Mouse (Mus musculus): Measurements from ENCODE around the gene Atp6v0d1. TPM values are rescaled to one million over a fixed set of nuclear protein-coding genes. Genes with fewer than 3 reads are reported as not detected.
"Not testable (repeated sequence)": the region's sequence is repeated elsewhere in the genome, so short reads cannot be mapped to it uniquely, and the experiment has no call there.

Gene Atp6v0d1
- polyA plus RNA-seq (2012; rRNA removed): 103 and 110 TPM in 2 replicates

DNA sequence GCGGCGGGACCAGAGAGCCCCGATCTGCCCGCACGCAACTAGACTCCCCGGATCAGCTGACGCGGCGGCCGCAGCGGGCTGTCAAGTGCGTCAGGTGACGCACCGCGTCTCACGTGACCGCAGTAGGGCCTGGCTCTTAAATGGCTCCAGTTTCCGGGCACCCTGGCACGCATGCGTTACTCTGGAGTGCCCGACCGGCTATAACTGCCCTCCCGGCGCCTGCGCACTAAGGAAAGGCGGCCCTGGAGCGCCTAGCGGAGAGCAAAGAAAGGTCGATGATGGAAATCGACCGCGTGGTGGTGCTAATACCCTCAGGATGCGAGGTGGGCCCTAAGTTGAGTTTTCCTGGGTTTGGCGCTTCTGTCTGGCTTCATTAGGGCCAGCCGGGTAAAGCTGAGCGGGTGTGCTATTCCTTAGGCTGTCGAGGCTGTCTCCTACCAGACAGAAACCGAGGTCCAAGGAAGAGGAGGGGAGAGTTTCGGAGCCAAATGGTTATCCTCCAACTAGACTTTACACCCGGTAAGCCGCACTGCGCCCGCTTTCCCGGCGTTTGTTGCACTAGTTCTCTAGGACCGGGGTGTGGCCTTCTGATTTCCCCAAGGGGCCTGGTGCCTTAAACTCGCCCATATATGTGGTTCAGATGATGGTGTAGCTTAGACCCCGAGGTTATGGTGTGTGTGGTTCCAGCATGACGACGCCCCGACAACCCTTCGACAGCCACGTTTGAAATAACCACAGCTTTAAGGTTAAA, at the start of gene Atp6v0d1:
Gene Atp6v0d1, minus strand, starts transcription at position 96 of the 751 bp plus-strand sequence.
- under 1% methylated on average over 53 of the region's 53 CpGs for WGBS
- DNase-seq (ENCODE audit: low read depth, low spot score): peak; percentile 97

DNA sequence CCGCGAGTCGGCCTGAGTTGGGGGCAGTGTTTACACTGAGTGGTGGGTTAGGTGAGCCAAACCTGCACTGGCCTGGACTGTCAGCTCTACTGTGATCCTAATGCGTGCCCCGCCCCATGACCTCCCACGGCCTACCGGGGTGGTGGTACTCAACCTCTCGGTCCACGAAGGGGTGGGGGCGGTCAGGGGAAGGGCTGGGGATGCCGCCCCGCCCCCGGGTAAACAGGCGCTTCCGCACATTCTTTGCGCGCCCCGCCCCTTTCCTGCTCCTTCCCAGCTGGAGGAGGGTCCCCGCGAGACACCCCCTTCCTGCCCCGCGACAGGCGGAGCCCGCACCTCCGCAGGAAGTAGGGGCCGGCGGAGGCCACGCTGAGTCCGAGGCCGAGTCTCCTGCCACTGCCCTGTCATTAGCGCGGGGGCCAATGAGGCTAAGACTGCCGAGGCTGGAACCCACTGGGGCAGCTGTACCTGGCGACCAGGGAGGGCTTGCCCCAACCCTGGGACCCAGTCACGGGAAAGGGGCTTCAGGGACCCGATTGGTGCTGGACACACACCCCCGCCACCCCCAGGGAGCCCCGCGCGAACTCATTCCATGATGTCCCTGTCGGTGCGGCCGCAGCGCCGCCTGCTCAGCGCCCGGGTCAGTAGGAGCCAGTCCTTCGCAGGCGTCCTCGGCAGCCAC, 48.1 kb upstream of the Atp6v0d1 start:
- WGBS: 21% methylated on average over 50 of the region's 50 CpGs
- DNase-seq (ENCODE audit: low read depth, low spot score): no peak

DNA sequence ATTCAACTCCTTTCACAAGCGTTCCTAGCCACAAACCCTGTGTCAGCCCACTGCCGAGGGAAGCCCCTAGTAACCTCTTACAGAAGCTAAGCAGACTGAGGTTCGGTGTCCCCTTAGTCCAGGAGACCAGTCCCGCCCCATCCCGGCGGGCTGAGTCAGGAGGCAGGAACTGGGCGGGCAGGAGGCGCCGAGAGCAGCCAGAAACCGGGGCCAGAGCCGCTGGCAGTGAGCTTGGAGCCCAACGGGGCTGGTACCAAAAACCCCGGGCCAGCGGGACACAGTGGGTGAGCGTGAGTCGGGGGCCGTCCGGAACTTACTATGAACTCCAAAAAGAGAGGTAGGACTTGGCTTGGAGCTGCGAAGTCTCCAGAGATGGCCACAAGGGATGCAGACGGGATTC, 47.2 kb upstream of the Atp6v0d1 start:
- WGBS: 17% methylated on average over 20 of the region's 20 CpGs
- DNase-seq (ENCODE audit: low read depth, low spot score): no peak

DNA sequence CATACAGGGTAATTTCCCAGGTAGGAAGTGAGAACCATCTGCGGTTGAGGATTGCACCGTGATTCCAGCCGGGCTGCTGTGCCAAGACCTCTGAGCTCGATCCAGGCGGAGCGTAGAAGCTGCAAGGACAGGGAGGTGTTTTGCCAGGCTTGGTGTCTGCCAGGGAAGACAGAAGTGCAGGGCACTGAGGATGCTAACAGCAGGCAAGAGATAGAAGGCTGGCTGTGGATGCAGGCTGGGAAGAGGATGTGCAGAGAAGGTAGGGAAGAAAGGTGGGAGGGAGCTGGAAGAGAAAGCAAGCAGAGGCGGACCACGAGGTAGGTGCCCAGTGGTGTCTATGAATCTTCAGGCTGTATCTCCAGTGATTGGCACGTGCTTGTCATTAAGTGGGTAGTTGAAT, 46.0 kb upstream of the Atp6v0d1 start:
- WGBS: 87% methylated on average over 9 of the region's 9 CpGs

DNA sequence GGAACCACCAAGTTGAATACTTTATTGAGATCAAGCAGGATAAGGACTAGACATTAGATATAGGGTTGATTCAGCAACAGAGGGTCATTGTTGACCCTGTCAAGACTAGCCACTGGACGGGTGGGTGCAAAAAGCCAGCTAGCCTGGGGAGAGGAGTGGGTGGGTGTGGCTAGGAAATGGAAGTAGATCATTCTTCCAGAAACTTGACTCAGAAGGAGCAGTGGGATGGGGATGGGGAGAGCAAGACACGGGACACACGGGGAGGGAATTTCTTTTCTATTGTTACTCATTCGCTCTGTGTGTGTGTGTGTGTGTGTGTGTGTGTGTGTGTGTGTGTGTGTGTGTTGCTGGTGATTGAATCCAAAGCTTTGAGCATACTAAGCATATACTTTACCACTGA, 43.9 kb upstream of the Atp6v0d1 start:
- DNase-seq (ENCODE audit: low read depth, low spot score): no peak
- WGBS: 55% methylated on average over 4 of the region's 4 CpGs

More for the DNA sequence above, 46.0 kb upstream of the Atp6v0d1 start:
- DNase-seq (ENCODE audit: low read depth, low spot score): no peak

DNA sequence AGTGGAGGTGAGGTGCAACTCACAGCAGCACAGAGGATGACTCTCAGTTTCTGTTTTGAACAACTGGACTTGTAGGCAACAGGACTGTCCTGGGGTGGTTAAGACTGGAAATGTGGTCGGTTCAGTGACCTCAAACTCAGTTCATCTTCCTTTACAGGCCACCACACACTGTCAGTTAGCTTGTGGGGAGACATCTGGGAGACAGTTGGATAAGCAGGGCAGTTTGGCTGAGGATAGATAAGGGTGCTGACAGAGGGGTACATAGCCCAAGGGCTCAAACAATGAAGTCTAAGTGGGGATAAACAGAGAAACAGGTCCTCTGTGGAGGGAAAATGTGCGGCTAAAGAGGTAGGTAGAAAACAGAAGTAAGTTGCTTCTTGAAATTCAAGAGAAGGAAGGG, 43.5 kb upstream of the Atp6v0d1 start:
- WGBS: 67% methylated on average over 2 of the region's 2 CpGs
- no peak for DNase-seq (ENCODE audit: low read depth, low spot score)

DNA sequence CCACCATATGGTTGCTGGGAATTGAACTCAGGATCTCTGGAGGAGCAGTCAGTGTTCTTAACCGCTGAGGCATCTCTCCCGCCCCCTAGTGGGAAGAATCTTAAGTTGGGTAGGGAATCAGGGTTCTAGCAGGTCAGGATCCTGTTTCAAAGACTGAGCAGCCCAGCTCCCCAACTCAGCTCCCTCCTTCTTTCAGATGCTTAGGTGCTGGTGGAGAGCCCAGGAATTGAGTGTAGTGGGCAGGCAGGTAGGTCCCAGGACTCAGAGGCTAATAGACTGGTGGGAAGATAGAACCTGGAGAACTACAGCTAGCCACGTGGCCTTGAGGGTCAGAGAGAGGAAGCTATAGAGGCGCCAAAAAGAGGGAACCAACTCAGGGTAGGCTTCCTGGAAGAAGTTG, 41.8 kb upstream of the Atp6v0d1 start:
- WGBS: 62% methylated on average over 4 of the region's 4 CpGs
- DNase-seq (ENCODE audit: low read depth, low spot score): no peak

DNA sequence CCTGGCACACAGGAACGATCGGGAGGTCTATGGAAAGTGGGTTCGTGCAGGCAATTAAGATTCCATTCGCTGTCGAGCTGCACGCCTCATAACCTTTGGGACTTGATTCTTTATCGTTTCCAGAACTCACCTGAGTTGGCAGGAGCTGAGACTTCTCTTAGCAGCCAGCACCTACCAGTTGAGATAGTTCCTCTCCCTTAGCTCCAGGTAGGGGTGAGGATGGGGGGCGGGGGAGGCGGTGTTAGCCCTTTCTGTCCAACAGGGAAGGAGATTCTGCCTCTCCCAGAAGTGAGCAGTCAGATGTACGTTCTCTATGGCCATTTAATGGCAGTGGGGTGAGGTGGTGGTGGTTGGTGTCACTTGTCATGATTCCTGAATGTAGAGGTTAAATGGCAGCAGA, 41.2 kb upstream of the Atp6v0d1 start:
- 13% methylated on average over 10 of the region's 10 CpGs for WGBS
- DNase-seq (ENCODE audit: low read depth, low spot score): no peak

DNA sequence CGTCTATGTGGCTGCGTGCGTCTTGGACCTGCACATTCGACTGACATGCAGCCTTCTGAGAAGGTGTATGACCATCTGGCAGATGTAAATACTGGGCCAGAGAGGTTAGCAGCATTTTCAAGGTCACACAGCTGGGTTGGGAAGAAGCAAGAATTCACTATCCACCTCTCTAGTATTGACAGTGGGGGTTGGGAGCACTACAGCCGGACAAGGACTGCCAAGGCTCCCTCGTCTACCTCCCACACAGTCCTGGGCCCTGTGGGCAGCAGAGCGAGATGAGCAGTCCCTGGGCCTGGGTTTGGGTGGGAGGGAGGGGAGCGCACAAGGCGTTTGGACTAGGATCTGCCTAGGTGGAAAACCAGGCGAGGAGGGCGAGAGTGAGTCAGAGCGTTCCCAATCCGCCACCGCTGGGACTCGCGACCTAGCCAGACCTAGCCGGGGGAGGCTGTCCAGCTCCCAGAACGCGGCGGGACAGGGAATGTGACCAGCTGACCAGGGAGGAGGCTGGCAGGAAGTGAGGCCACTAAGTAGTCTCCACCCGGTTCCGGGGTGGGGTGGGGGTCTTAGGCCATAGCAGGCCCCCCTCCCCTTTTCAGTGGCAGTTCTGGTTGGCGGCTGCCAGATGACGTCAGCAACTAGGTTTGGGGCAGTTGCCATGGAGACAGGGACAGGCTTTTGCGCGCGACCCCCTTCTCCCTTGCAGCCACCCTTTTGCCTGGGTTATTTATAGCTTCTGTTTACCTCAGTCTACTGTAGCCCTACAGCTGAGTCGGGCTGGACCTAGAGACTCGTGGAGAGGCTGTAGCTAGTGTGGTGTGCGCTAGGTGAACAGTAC, 40.6 kb upstream of the Atp6v0d1 start:
- 2% methylated on average over 30 of the region's 30 CpGs for WGBS
- DNase-seq (ENCODE audit: low read depth, low spot score): no peak

DNA sequence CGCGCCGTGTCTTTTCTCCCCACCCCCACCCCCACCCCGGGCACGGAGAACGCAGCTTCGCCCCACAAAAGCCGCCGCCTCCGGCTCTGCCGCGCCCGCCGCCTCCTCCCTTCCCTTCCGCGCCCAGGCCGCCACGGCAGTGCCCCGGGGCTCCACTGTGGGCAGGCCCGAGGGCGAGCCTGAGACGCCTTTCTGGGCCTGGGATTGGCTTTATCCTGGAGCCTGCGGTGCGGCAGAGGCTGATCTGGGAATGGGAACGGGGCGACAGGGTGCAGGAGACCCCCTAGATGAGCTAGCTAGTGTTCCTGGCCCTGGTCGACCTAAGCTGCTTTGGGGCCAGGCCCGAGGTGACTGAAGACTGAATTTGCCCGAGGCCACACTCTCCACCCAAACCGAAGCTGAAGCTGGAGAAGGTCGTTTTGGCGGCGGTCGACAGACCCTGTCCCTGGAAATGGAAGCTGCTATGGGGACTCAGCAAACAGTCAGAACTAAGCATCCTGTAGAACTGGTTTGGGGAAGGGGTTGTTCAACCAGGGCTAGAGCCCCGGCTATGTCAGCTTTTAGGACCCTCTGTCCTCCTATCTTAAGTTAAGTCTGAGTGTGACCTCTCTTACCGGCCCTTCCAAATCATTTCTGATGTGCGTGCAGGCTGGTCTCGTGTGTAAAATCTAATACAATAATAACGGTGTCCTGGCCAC, 39.8 kb upstream of the Atp6v0d1 start:
- DNase-seq (ENCODE audit: low read depth, low spot score): no peak
- WGBS: under 1% methylated on average over 38 of the region's 39 CpGs

DNA sequence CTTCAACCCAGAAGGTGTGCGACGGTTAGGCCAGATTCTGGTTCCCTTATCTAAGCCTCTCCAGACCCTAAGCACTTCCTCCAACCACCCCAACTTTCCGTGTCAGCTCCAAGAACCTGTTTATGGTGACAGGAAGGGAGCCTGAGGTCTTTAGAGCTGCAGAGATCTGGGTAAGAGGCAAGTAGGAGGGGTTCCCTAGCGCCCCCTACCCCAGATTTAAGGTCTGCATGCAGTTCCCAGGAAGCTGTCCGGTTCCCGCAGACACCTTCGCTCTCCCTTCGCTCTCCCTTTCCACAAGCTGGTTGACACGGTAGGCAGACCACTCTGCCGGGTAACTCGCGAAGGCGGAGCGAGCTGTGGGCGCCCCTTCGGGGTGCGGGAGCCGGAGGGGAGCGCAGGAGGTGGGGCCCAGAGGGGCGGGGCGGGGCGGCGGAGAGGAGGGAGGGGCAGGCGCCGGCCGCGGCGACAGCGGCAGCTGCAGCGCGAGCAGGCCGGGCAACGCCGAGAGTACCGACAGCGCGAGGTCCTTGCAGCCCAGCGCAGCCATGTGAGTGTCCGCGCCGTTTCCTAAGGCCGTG, 39.0 kb upstream of the Atp6v0d1 start, which contains the start of gene Ripor1:
Gene Ripor1, plus strand, starts transcription at position 452 of the 578 bp plus-strand sequence.
- no peak for DNase-seq (ENCODE audit: low read depth, low spot score)
- under 1% methylated on average over 42 of the region's 42 CpGs for WGBS

DNA sequence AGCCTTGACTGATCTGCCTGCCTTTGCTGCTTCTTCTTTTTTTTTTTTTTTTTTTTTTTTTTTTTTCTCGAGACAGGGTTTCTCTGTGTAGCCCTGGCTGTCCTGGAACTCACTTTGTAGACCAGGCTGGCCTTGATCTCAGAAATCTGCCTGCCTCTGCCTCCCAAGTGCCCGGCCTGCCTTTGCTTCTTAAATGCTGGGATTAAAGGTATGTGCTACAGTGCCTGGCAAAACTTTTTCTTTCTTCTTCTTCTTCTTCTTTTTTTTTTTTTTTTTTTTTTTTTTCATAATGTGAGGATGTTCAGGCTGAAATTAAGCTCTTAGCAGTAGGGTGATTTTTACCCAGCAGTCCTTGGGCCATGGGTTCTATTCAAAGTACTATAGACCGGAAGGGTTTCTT, 36.7 kb upstream of the Atp6v0d1 start:
- WGBS: 71% methylated on average over 3 of the region's 3 CpGs
- not testable (repeated sequence) for DNase-seq (ENCODE audit: low read depth, low spot score)

DNA sequence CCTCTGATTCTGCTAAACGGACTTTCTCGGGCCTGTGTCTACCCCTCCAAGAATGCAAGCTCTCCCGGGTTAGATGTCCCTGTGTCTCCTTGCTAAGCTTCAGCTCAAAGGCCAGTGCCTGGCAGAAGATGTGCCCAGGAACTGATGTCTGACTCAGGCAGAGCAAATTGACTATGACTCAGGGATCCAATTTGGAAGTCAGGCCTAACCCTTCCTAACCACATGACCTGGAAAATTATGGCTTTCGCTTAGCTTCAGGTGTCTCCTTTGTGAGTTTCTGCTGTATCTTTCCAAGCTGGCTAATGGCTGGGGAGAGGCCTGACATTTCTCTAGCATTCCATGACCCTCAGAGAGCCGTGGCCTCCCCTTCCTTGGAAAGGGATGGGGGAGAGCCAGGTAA, 35.5 kb upstream of the Atp6v0d1 start:
- no peak for DNase-seq (ENCODE audit: low read depth, low spot score)
- 73% methylated on average over 5 of the region's 5 CpGs for WGBS

DNA sequence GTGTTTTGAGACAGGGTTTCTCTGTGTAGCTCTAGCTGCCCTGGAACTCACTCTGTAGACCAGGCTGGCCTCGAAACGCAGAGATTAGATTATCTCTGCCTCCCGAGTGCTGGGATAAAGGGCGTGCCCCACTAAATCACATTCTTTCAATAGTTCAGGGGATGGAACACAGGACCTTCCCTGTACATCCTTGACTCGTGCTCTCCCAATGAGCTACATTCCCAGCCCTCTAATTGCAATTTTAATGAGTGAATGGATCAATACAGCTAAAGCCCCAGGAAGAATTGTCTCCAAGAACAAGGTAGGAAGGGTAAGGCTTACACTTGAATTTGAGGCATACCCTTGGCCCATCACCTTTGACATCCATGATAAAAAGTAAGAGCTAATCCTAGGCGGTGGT, 32.9 kb upstream of the Atp6v0d1 start:
- no peak for DNase-seq (ENCODE audit: low read depth, low spot score)
- WGBS: 62% methylated on average over 6 of the region's 6 CpGs

DNA sequence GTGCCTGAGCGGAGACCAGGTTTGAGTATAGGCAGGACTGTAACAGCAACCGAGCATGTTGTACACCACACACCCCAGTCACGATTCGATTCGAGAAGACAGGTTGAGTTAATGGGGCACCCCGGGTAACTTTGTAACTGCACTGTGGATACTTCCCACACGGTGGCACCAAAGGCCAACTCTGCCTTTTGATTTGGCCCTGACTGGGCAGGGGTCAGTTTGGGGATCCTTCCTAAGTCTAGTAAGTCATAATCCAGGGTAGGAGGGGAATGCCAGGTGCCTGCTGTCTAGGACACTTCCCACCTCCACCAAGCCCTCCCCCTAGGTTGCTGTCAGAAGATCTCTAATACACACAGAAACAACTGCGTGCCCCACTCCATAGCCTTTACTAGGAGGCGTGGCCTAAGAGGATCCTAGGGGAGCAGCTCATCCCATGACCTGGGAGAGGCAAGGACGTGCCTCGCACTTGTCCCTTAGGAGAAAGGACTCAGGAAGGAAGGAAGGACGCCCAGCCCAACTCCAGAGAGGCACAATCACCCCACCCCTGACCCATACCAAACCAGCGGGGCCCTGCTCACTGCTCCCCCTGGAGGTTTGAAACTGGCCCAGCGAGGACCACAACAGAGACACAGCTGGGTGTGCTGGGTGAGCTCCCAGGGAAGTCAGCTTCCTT, 30.7 kb upstream of the Atp6v0d1 start:
- WGBS: 6% methylated on average over 14 of the region's 14 CpGs
- peak; percentile 36 for DNase-seq (ENCODE audit: low read depth, low spot score)

DNA sequence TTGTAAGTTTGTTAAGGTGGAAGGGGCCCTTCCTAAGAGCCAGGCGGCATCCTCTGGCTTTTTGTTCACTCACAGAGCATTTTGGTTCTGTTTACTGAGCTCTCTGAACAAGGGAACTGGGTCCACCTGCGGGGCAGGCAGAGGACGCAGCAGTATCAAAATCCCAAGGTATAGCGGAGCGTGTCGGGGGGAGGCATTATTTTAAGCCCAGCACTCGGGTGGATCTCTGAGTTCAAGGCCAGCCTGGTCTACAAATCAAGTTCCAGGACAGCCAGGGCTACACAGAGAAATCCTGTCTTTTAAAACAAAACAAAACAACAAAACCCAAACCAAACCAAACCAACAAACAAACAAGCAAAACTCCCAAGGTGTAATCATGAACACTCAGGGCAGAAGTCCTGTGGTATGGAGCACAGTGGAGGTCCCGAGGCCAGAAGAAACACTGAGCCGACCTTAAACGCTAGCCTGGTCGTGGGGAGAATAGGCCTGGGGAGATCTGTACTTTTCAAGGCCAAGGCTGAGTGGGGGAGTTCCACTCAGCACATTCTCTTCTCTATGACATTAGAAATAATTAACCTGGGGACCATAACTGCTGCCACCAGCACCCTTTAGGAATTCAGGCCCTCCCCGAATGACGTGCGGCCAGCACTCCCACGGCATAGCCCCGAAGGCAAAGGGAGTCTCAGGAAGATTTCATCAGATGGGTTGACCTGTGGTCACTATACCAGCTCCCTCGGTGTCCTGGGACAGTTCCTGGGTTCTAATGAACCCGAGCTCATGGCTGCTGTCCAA, 28.8 kb upstream of the Atp6v0d1 start:
- DNase-seq (ENCODE audit: low read depth, low spot score): no peak
- 57% methylated on average over 18 of the region's 18 CpGs for WGBS

DNA sequence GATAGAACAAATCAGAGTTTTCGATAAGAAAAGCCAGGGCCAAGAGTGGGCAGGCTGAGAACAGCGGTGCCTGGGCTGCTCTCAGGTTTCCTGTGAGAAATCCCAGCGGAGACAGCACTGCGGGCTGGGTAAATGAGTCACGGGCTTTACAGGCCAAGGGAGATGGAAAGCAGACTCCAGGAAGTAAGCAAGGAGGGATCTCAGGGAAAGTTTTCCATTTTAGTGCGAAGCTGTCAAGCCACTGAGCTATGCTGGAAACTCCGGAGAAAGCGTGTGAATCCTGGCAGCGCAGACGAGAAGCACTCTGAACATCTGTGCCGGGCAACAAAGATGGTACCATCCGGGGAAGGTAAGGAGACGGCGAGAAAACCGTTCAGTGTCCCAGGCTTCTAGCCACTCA, 28.0 kb upstream of the Atp6v0d1 start:
- 18% methylated on average over 15 of the region's 15 CpGs for WGBS
- DNase-seq (ENCODE audit: low read depth, low spot score): peak; percentile 21

DNA sequence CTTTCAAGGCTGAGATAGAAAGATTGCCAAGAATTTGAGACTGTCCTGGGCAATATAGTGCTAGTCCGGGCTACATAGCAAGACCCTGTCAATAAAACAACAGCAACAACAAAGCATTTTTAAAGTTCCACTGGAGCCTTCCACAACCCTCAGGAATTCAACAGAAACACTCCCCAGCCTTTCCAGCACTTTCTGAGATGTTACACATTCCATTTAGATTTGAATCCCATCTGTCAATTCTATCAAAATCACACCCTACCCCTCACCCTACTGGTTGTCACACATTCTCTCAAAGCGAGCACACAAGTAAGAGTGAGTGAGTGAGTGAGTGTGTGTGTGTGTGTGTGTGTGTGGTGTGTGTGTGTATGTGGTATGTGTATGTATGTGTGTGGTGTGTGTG, 26.6 kb upstream of the Atp6v0d1 start:
- 61% methylated on average over 2 of the region's 2 CpGs for WGBS
- no peak for DNase-seq (ENCODE audit: low read depth, low spot score)

Data from large intestine, adult 2 months (tissue).